Mouse (Mus musculus) embryonic facial prominence, embryonic 13.5 days (tissue): Measurements from ENCODE around the gene Gm21964. TPM values are rescaled to one million over a fixed set of nuclear protein-coding genes. Genes with fewer than 3 reads are reported as not detected.

Source experiments
- polyA plus RNA-seq: library from polyadenylated mRNA; unstranded; fragments of >200 nt; fragmentation: Nextera tagmentation; extraction: Ambion mirVana; gene quantifications from 2 replicates; pipeline ENCODE4 v1.2.1, GENCODE M21; 2015

Gene Gm21964
- polyA plus RNA-seq, 1 experiment from 2014 or later: not detected

Other genes with a start within 250 kb of the Gm21964 start
- 3.9 and 4.0 TPM in 2 replicates for gene Phlpp2, start 232.7 kb upstream of the Gm21964 start, polyA plus RNA-seq
- 2.9 and 4.1 TPM in 2 replicates for gene Marveld3, start 139.0 kb upstream of the Gm21964 start, polyA plus RNA-seq
- not detected in 2 replicates for gene Tat, start 110.8 kb upstream of the Gm21964 start, polyA plus RNA-seq
- gene Chst4, start 61.5 kb upstream of the Gm21964 start, polyA plus RNA-seq: not detected in 2 replicates
- 10.8 and 11.7 TPM in 2 replicates for gene Zfp612, start 21.5 kb upstream of the Gm21964 start, polyA plus RNA-seq
- not detected in 2 replicates for gene Gm17720, start 1.5 kb downstream of the Gm21964 start, polyA plus RNA-seq
- gene Calb2, start 67.0 kb downstream of the Gm21964 start, polyA plus RNA-seq: 3.8 and 10.4 TPM in 2 replicates
- 7.7 and 9.2 TPM in 2 replicates for gene Cmtr2, start 114.5 kb downstream of the Gm21964 start, polyA plus RNA-seq
- 0.08 and 0.12 TPM in 2 replicates for gene Hydin, start 165.8 kb downstream of the Gm21964 start, polyA plus RNA-seq